Mouse (Mus musculus): Measurements from ENCODE around the gene Hoxb13. TPM values are rescaled to one million over a fixed set of nuclear protein-coding genes. Genes with fewer than 3 reads are reported as not detected.

Gene Hoxb13
- polyA plus RNA-seq, 2 experiments from 2014 or later = not detected

Other genes with a start within 250 kb of the Hoxb13 start
- under 1 TPM in 1 of 2 experiments, not detected in 1; 0.24 TPM for gene Igf2bp1, start 188.4 kb upstream of the Hoxb13 start, polyA plus RNA-seq (2017; shearing (Covaris generic))
- not detected for gene Gip, start 169.8 kb upstream of the Hoxb13 start, polyA plus RNA-seq (2017; shearing (Covaris generic))
- 10 to 100 TPM; 39.3 to 54.1 TPM for gene Snf8, start 159.4 kb upstream of the Hoxb13 start, polyA plus RNA-seq (2017; shearing (Covaris generic))
- 1 to 10 TPM; 8.5 to 9.1 TPM for gene Ube2z, start 128.9 kb upstream of the Hoxb13 start, polyA plus RNA-seq (2017; shearing (Covaris generic))
- 100 to 1,000 TPM; 362 to 459 TPM for gene Atp5g1, start 118.6 kb upstream of the Hoxb13 start, polyA plus RNA-seq (2017; shearing (Covaris generic))
- not detected for gene Calcoco2, start 82.4 kb upstream of the Hoxb13 start, polyA plus RNA-seq (2017; shearing (Covaris generic))
- under 1 TPM in 1 of 2 experiments, not detected in 1; 0.11 TPM for gene Ttll6, start 60.5 kb upstream of the Hoxb13 start, polyA plus RNA-seq (2017; shearing (Covaris generic))
- gene Hoxb9, start 77.1 kb downstream of the Hoxb13 start, polyA plus RNA-seq (2017; shearing (Covaris generic)) = under 1 TPM in 1 of 2 experiments, not detected in 1; 0.15 TPM
- not detected for gene Hoxb8, start 87.6 kb downstream of the Hoxb13 start, polyA plus RNA-seq (2017; shearing (Covaris generic))
- not detected for gene Hoxb7, start 92.3 kb downstream of the Hoxb13 start, polyA plus RNA-seq (2017; shearing (Covaris generic))
- not detected for gene Hoxb6, start 98.2 kb downstream of the Hoxb13 start, polyA plus RNA-seq (2017; shearing (Covaris generic))
- gene Hoxb5, start 109.0 kb downstream of the Hoxb13 start, polyA plus RNA-seq (2017; shearing (Covaris generic)) = not detected
- gene Hoxb4, start 124.0 kb downstream of the Hoxb13 start, polyA plus RNA-seq (2017; shearing (Covaris generic)) = 1 to 10 TPM in 1 of 2 experiments, under 1 TPM in 1; 0.98 to 1.1 TPM
- gene Hoxb3, start 129.0 kb downstream of the Hoxb13 start, polyA plus RNA-seq (2017; shearing (Covaris generic)) = not detected
- gene Hoxb2, start 156.2 kb downstream of the Hoxb13 start, polyA plus RNA-seq (2017; shearing (Covaris generic)) = not detected
- not detected for gene Hoxb1, start 171.4 kb downstream of the Hoxb13 start, polyA plus RNA-seq (2017; shearing (Covaris generic))